In the genomic region with DNA sequence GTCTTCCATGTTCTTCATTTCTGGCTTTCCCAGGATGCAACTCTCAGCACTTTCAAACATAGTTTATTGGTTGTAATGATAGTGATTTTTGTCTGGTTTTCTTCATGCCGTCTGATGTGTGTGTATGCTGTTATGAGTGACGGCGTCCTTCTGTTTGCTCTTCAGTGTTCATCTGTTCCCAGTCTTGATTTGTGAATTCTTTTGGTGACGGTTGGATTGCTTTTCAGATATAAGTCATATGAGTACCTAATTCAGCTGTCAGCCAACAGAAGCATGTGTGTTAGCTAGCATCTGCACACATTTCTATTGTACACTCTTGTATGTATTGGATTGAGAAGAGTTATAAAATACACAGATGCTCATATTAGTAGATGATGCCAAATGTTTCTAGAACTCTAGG, we compare ENCODE assay signal across 19 mouse cellular contexts.
"Had no signal": no experiment of that assay in that cellular context is flagged by ENCODE, and none has a peak within 500 bp of the region (broad histone marks: within the 10 kb centered on the region; RNA-seq: fewer than 3 reads in every experiment).

No protein-coding gene starts in this region.

- H3K4me3 ChIP-seq: midbrain, embryonic 10.5 days; midbrain, embryonic 12.5 days; myocyte; neural tube, embryonic 13.5 days; neural tube, embryonic 15.5 days had no signal

- H3K27ac ChIP-seq: midbrain, embryonic 10.5 days; midbrain, embryonic 12.5 days; neural tube, embryonic 13.5 days; neural tube, embryonic 15.5 days had no signal

- H3K4me2 ChIP-seq: lung, embryonic 14.5 days; midbrain, embryonic 12.5 days; neural tube, embryonic 13.5 days; neural tube, embryonic 15.5 days had no signal

- H3K4me1 ChIP-seq: midbrain, embryonic 10.5 days; midbrain, embryonic 12.5 days; neural tube, embryonic 15.5 days had no signal

- DNase-seq: lung, adult 18-20 months; lung, embryonic 14.5 days; lung, postnatal 10 days; lung, postnatal 4 days; midbrain, embryonic 14.5 days; retina, postnatal 1 day; right cerebral cortex, adult 18-20 months; right cerebral cortex, postnatal 25 days; right cerebral cortex, postnatal 4 days; spleen, adult 18-20 months; thymus, adult 18-20 months; thymus, postnatal 14 days; thymus, postnatal 36 days had no signal

- H3K9me3 ChIP-seq: midbrain, embryonic 10.5 days; midbrain, embryonic 12.5 days; neural tube, embryonic 13.5 days; neural tube, embryonic 15.5 days had no signal

- ATAC-seq: midbrain, embryonic 16.5 days had no signal

- H3K27me3 ChIP-seq: midbrain, embryonic 12.5 days; neural tube, embryonic 13.5 days; neural tube, embryonic 15.5 days had no signal

- H3K9ac ChIP-seq: lung, embryonic 14.5 days; midbrain, embryonic 12.5 days; neural tube, embryonic 13.5 days; neural tube, embryonic 15.5 days had no signal
